Mouse (Mus musculus): ENCODE results near the gene Gm37419.

- TF ChIP-seq GATA1 (IDR thresholded peaks at IDR 0.05; ENCODE audit: low read length) (no peak), TAL1 (IDR thresholded peaks at IDR 0.05; ENCODE audit: low read length) (no peak)
Observed at GRCm38 (mm10) chr16:23953189-23953958, 34.9 kb upstream of the Gm37419 start.
